Mouse (Mus musculus) mouse trophoblast stem cell (cell line): Measurements from ENCODE around the gene Fjx1.

Experiments
- in situ Hi-C, 2 experiments: fragments of 300-500 bp; cut with MseI, MboI; formaldehyde crosslinking; loops; 2 replicates in 1 of 2; 3 replicates in 1 of 2; pipeline ENCODE4 v1.15.1; 2025

Fjx1 gene

GRCm38 (mm10) chr2:102451671-102452549 is at the start of gene Fjx1:
TSS of gene Fjx1 (minus strand) at chr2:102452499.
- in situ Hi-C loops, result no loop called here

DNA sequence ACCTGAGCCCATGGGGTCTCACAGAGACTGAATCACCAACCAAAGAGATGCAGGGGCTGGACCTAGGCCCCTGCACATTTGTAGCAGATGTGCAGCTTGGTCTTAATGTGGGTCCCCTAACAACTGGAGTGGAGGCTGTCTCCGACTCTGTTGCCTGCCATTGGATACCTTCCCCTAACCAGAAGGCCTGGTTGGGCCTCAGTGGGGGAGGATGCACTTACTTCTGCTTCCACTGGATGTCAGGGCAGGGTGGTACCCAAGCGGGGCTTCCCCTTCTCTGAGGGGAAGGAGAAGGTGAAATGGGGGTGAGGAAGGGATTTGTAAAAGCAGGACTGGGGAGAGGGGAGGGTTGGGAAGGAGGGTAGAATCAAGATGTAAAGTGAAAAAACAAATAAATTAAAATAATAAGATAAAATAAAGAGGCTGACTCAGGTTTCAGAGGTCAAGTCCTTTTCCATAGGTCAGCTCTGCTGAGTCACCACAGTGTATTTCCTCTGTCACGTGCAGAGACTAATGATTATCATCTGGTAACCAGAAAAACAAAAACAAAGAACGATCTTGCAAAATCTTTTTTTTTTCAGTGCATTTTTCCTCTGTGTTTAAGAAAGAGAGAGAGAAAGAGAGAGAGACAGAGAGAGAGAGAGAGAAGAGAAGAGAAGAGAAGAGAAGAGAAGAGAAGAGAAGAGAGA is 47.8 kb upstream of the Fjx1 start:
- in situ Hi-C loops, result no loop called here

- in situ Hi-C loops, result no loop called here
These were observed 28.4 kb upstream of the Fjx1 start for GRCm38 (mm10) chr2:102480738-102481137.

GRCm38 (mm10) chr2:102476101-102476500 is 23.8 kb upstream of the Fjx1 start:
- in situ Hi-C loops, result no loop called here

DNA sequence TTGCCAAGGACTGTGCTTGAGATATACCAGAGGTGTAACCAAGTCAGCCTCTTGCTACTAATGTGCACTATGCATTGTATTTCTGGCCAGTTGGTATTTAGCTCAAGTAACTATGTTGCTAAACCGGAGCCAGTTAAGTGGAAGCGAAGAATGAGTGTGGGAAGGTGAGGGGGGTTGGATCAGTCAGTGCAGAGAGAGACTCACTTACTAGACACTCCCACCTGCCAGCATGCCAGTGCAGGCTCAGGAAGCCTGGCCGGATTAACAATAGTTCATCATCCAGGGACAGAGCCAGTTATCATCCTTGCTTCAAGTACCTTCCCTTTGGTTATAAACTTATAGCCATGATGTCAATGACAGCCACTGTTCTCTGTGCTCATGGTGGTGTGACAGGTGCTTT is 16.3 kb upstream of the Fjx1 start:
- in situ Hi-C loops, result no loop called here

DNA sequence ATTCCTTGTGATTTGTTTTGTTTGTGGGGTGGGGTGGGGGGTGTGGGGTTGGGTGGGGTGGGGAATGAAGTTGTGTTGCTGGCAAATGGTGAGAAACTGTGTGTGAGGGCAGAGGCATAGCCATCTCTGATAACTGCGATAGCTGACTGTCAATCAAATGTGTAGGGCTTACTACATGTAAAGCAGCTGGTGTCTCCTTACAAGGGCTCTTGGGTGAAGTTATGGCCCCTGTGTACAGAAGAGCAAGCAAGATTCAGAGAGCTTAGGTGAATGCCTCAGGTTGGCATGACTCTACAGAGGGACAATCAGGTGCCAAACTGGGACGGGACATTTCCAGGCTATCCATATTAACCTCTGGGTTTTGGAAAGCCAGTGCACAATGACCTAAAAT is 12.0 kb upstream of the Fjx1 start:
- in situ Hi-C loops, result no loop called here

DNA sequence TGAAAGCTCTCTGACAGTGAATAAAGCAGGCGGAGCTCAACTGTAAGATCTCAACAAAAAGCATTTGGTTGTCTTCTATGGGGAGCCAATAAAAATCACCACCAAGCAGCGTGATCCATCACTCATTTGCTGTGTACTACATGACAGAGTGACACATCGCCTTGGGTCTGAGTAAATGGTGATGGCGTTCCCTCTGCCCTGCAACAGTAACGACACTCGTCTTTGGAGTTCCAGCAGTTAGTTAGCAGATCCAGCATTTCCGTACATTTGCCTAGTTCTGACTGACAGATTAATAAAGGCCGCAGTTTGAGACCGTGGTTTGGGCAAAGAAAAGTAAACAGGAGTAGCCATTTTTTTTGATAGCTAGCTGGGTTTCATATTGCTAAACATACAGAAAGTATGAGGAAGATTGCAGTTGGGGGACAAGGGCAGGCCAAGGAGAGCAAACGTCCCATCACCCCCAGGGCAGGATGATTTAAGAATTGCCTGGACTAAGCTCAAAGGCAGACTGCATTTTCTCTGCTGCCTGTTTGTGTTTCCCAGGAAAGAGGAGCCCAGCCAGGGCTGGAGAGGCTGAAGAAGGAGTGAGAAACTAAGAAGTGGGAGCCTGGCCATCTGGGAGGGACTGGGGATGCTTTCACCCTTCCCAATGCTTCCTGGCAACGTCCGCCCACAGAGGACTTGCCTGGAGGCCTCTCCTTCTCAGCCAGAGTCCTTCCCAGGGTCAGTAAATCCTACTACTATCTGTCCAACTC is 11.5 kb upstream of the Fjx1 start:
- in situ Hi-C loops, result no loop called here

GRCm38 (mm10) chr2:102461491-102461890 is 9.2 kb upstream of the Fjx1 start:
- in situ Hi-C loops, result no loop called here

DNA sequence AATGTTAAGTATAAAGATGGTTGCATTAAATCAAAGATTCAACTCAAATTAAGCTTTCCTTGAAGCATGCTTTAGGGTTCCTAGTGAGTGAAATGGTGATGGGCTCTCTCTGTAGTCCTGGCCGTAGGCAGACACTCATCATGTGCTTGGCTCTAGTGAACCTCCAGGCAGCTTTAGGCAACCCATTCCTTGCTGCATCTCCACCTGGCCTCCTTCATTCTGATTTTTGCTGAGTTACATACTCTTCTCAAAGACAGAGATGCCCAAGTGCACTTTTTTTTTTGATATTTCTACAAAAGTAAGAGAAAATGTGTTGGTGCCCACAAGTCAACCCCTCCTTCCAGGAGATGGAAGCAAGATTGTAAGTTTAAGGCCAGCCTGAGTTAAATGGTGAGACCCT is 2.8 kb upstream of the Fjx1 start:
- in situ Hi-C loops, result no loop called here

DNA sequence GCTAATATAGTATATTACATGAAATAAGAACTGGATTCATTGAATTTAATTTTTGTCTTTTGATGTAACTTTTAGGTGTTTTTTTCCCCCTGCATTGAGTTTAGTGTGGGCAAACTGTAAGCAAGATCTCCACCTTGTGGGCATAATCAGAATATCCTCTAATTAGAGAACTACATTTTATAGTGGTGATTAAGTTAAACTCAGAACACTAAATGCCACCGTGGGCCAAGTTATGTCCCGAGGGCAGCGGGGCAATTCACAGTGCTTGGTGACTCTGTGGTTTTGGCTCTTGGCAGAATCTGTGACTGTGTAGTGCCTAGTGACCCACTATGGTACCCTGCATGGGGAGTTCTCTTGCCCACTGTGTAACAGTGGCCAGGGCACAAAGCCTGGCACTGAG is 1.1 kb upstream of the Fjx1 start:
- in situ Hi-C loops, result no loop called here

- in situ Hi-C loops, result no loop called here
These were observed 1.3 kb downstream of the Fjx1 start for GRCm38 (mm10) chr2:102450761-102451670.

- in situ Hi-C loops, result no loop called here
These were observed 2.0 kb downstream of the Fjx1 start for GRCm38 (mm10) chr2:102450248-102450760.

DNA sequence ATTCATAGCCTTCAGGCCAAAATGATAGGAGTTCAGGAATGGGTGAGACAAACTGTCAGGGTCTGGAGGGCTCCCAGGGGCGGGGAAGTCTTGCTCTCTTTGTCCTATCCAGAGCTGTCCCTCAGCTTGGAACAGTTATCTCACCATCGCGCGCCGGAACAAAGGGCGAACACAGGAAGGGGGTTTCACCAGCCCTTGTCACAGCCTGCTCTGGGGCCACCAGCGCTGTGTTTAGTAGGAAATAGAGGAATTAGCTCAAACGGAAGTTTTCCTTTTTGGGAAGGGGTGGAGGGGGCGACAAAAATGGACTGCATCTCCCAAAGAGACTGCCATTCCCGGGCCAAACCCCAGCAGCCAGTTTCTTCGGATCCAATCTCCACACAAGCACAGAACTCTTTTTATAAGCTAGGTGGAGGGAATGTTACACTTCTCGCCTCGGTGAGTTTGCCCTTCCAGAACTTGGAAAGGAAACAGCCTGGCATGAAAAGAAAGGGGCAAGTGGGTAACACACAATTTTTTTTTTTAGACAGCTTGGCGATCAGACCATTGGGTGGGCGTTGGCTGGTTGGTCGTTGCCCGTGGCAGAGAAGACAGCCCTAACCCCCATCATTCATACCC is 2.6 kb downstream of the Fjx1 start:
- in situ Hi-C loops, result loop anchor here in 1 of 2 experiments (25.0 kb wide), 1 partner anchor 362 kb away; no protein-coding TSS in a partner anchor

GRCm38 (mm10) chr2:102449056-102449455 is 3.2 kb downstream of the Fjx1 start:
- in situ Hi-C loops, result loop anchor here in 1 of 2 experiments (25.0 kb wide), 1 partner anchor 362 kb away; no protein-coding TSS in a partner anchor

DNA sequence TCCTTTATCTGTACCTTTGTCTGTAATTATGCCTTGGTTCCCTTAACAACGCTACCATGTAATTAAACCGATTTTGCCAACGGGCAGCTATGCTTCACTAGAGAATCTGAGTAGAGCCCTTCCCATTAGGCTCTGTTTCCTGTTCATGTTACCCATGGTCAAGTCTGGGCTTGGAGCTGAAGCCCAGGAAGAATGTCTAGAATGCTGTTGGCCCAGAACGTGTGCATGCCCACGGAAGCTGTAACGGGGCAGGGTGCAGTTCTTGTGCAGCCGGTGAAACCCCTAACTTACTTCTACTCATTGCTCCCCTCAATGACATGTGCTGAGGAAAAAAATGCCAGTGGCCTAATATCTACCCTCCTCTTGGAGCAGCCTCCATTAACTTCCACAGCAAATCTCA is 4.5 kb downstream of the Fjx1 start:
- in situ Hi-C loops, result loop anchor here in 1 of 2 experiments (25.0 kb wide), 1 partner anchor 361 kb away; no protein-coding TSS in a partner anchor

DNA sequence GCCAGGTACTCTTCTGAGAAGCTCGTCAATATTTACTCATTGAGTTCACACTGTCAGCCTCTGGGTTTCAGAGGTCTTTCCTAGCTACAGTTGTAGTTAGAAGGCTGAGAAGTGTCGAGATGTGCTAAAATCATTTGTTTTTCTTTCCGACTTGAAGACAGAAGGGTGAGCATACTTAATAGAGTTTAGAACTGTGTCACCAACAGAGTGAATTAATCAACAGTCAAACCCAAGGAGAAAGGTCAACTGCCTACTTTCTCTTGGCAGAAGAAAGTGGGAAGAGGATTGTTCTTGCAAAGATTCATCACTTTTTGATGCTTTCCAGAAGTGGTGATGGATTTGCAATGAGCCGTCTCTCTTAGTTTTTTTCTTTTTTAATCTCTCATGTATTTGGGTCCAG is 5.4 kb downstream of the Fjx1 start:
- in situ Hi-C loops, result loop anchor here in 1 of 2 experiments (25.0 kb wide), 1 partner anchor 360 kb away; no protein-coding TSS in a partner anchor

DNA sequence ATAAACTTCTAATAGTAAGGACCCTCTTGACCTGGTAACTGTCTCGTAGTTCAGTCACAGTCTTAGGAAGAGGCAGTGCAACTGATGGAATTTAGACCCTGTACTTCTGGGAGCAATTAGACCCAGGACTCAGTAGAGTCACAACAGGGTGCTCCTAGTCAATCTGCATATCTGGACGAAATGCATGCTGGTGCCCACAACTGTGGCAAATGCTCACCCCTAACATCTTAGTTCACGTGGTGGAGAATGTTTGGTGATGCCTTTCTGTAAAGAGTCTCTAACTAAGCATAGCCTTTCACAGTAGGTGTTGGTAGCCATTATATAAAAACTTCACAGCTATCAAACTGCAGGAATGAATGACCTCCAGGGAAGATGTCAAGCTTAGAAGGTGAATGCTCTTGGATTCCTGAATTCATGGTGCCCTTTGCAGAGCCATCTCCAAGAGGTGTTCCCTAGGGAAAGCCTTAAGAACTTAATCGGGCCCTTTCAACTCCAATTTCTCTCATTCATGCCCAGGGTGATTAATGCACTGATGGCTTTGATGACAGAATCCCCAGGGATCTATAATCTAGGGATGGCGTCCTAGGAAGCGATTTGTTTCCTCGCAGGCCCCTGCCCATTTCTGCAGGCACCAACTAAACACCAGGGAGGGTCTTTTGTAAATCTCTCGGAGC is 14.8 kb downstream of the Fjx1 start:
- in situ Hi-C loops, result loop anchor here in 1 of 2 experiments (25.0 kb wide), 1 partner anchor 350 kb away; no protein-coding TSS in a partner anchor

DNA sequence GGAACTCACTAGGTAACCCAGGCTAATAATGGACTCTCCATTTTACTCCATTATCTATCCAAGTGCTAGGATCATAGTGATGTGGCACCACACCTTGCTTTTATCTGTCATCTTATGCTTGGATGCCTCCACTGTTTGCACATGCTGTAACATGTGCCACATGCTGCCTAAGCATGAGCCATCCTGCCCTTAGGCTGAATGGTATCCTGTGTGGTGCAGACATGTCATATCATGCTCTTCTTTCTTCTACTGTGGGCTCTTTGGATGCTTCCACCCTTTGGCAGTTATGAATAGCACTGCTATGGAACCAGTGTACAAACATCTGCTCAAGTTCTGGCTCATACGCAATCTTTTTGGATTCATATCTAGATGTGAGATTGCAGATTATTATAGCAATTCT is 18.4 kb downstream of the Fjx1 start:
- in situ Hi-C loops, result loop anchor here in 1 of 2 experiments (25.0 kb wide), 1 partner anchor 347 kb away; no protein-coding TSS in a partner anchor

- in situ Hi-C loops, result loop anchor here in 1 of 2 experiments (25.0 kb wide), 1 partner anchor 344 kb away; no protein-coding TSS in a partner anchor
These were observed 21.2 kb downstream of the Fjx1 start for GRCm38 (mm10) chr2:102431084-102431483.
